Mouse (Mus musculus) MEL (cell line): Measurements from ENCODE around the gene Lin7c. TPM values are rescaled to one million over a fixed set of nuclear protein-coding genes. Genes with fewer than 3 reads are reported as not detected.

Experiments used
- DNase-seq: peaks from one replicate; pipeline ENCODE4 v3.0.0; 2011; ENCODE audit warnings: low read depth, low spot score
- H3K27ac ChIP-seq: 2 replicates; pipeline ENCODE4 v1.5.1; 2012; ENCODE audit warnings: low read depth, mild to moderate bottlenecking, control low read depth, low read length, moderate library complexity; ENCODE audit not compliant: control insufficient read depth
- H3K27me3 ChIP-seq, 2 experiments: fragments of 150-350 bp in 1 of 2; sonication (generic) in 1 of 2; 2 replicates each; pipeline ENCODE4 v1.6.1; 2012; ENCODE audit warnings: low read length in 2 of 2, mild to moderate bottlenecking in 2 of 2, improper control_type of control experiment in 1 of 2, moderate library complexity in 1 of 2; ENCODE audit not compliant: insufficient read depth in 2 of 2, control insufficient read depth in 1 of 2
- H3K36me3 ChIP-seq, 2 experiments: 2 replicates each; pipeline ENCODE4 v1.6.1; 2012 to 2014; ENCODE audit warnings: low read length in 2 of 2, improper control_type of control experiment in 1 of 2, inconsistent platforms in 1 of 2, mild to moderate bottlenecking in 1 of 2; ENCODE audit not compliant: insufficient read depth in 2 of 2, control insufficient read depth in 1 of 2
- H3K4me1 ChIP-seq, 2 experiments: fragments of 150-350 bp in 1 of 2; sonication (generic) in 1 of 2; 2 replicates each; pipeline ENCODE4 v1.6.1; 2012; ENCODE audit warnings: low read length in 2 of 2, improper control_type of control experiment in 1 of 2, mild to moderate bottlenecking in 1 of 2; ENCODE audit not compliant: insufficient read depth in 2 of 2, control insufficient read depth in 1 of 2
- H3K4me3 ChIP-seq, 2 experiments: fragments of 150-350 bp in 1 of 2; sonication (generic) in 1 of 2; 2 replicates each; pipeline ENCODE4 v1.5.1; 2012; ENCODE audit warnings: low read depth in 2 of 2, low read length in 2 of 2, mild to moderate bottlenecking in 2 of 2, moderate library complexity in 2 of 2, control low read depth in 1 of 2, improper control_type of control experiment in 1 of 2; ENCODE audit not compliant: control insufficient read depth in 1 of 2, insufficient read depth in 1 of 2
- H3K79me2 ChIP-seq: 2 replicates; pipeline ENCODE4 v1.6.1; 2012; ENCODE audit warnings: mild to moderate bottlenecking, low read length, moderate library complexity; ENCODE audit not compliant: control insufficient read depth, poor library complexity, insufficient read depth
- H3K9ac ChIP-seq: 2 replicates; pipeline ENCODE4 v1.6.1; 2012; ENCODE audit warnings: low read depth, mild to moderate bottlenecking, control low read depth, low read length, moderate library complexity; ENCODE audit not compliant: control insufficient read depth, poor library complexity, severe bottlenecking
- H3K9me3 ChIP-seq: fragments of 150-350 bp; sonication (generic); replicated peaks from 2 replicates; pipeline ENCODE4 v1.6.1; 2012; ENCODE audit warnings: mild to moderate bottlenecking, low read length, improper control_type of control experiment, moderate library complexity; ENCODE audit not compliant: insufficient read depth
- CHD1 ChIP-seq: IDR thresholded peaks from 2 replicates; pipeline ENCODE4 v1.6.1; 2012; ENCODE audit warnings: low read depth, mild to moderate bottlenecking, inconsistent platforms, low read length, improper control_type of control experiment
- CHD2 ChIP-seq: IDR thresholded peaks from 2 replicates; pipeline ENCODE4 v1.6.1; 2011; ENCODE audit warnings: low read length, improper control_type of control experiment
- CTCF ChIP-seq, 3 experiments: IDR thresholded peaks in 2 of 3; conservative IDR thresholded peaks in 1 of 3; 2 replicates each; pipeline ENCODE4 v1.5.1; 2011 to 2012; ENCODE audit warnings: low read length in 3 of 3, low read depth in 2 of 3, mild to moderate bottlenecking in 2 of 3, improper control_type of control experiment in 1 of 3, inconsistent platforms in 1 of 3, mixed read lengths in 1 of 3, moderate library complexity in 1 of 3; ENCODE audit not compliant: control insufficient read depth in 1 of 3, insufficient read depth in 1 of 3, poor library complexity in 1 of 3, severe bottlenecking in 1 of 3
- GATA1 ChIP-seq: IDR thresholded peaks from 2 replicates; pipeline ENCODE4 v1.6.1; 2011; ENCODE audit warnings: low read depth, low read length, improper control_type of control experiment
- HCFC1 ChIP-seq: IDR thresholded peaks from 2 replicates; pipeline ENCODE4 v1.6.1; 2012; ENCODE audit warnings: low read depth, mild to moderate bottlenecking, inconsistent platforms, low read length, improper control_type of control experiment, moderate library complexity
- JUND ChIP-seq: IDR thresholded peaks from 2 replicates; pipeline ENCODE4 v1.6.1; 2011; ENCODE audit warnings: low read depth, mild to moderate bottlenecking, improper control_type of control experiment, low read length
- KAT2A ChIP-seq: conservative IDR thresholded peaks from 2 replicates; pipeline ENCODE4 v1.6.1; 2012; ENCODE audit warnings: low read depth, low read length, improper control_type of control experiment, inconsistent platforms
- MAZ ChIP-seq: IDR thresholded peaks from 2 replicates; pipeline ENCODE4 v1.6.1; 2012; ENCODE audit warnings: low read depth, mild to moderate bottlenecking, inconsistent platforms, low read length, improper control_type of control experiment
- MXI1 ChIP-seq: IDR thresholded peaks from 2 replicates; pipeline ENCODE4 v1.6.1; 2011; ENCODE audit warnings: mild to moderate bottlenecking, low read depth, low read length, improper control_type of control experiment
- MYB ChIP-seq: IDR thresholded peaks from 2 replicates; pipeline ENCODE4 v1.6.1; 2011; ENCODE audit warnings: mild to moderate bottlenecking, low read depth, low read length, improper control_type of control experiment
- MYC ChIP-seq: IDR thresholded peaks from 2 replicates; pipeline ENCODE4 v1.6.1; 2011; ENCODE audit warnings: low read depth, mild to moderate bottlenecking, low read length, improper control_type of control experiment, moderate library complexity
- NRF1 ChIP-seq: IDR thresholded peaks from 2 replicates; pipeline ENCODE4 v1.6.1; 2014; ENCODE audit warnings: low read depth, mild to moderate bottlenecking, inconsistent platforms, low read length, improper control_type of control experiment, moderate library complexity; ENCODE audit not compliant: poor library complexity, insufficient read depth, severe bottlenecking
- POLR2A ChIP-seq, 2 experiments: IDR thresholded peaks; 2 replicates each; pipeline ENCODE4 v1.6.1; 2011 to 2012; ENCODE audit warnings: low read length in 2 of 2, mild to moderate bottlenecking in 2 of 2, control low read depth in 1 of 2, improper control_type of control experiment in 1 of 2, low read depth in 1 of 2, moderate library complexity in 1 of 2; ENCODE audit not compliant: control insufficient read depth in 1 of 2, insufficient read depth in 1 of 2, poor library complexity in 1 of 2
- POLR2AphosphoS2 ChIP-seq: IDR thresholded peaks from 2 replicates; pipeline ENCODE4 v1.6.1; 2011; ENCODE audit warnings: low read length, improper control_type of control experiment
- RAD21 ChIP-seq: IDR thresholded peaks from 2 replicates; pipeline ENCODE4 v1.6.1; 2011; ENCODE audit warnings: mild to moderate bottlenecking, low read depth, low read length, improper control_type of control experiment
- SIN3A ChIP-seq: IDR thresholded peaks from 2 replicates; pipeline ENCODE4 v1.6.1; 2012; ENCODE audit warnings: low read length, improper control_type of control experiment, inconsistent platforms
- TAL1 ChIP-seq: IDR thresholded peaks from 2 replicates; pipeline ENCODE4 v1.6.1; 2012; ENCODE audit warnings: mild to moderate bottlenecking, inconsistent platforms, low read length, moderate library complexity, mixed read lengths
- TBP ChIP-seq: IDR thresholded peaks from 2 replicates; pipeline ENCODE4 v1.8.0; 2011; ENCODE audit warnings: low read depth, low read length, improper control_type of control experiment
- USF1 ChIP-seq: IDR thresholded peaks from 2 replicates; pipeline ENCODE4 v1.6.1; 2014; ENCODE audit warnings: low read depth, mild to moderate bottlenecking, inconsistent platforms, low read length, improper control_type of control experiment, moderate library complexity
- USF2 ChIP-seq, 2 experiments: IDR thresholded peaks; 2 replicates each; pipeline ENCODE4 v1.6.1; 2011 to 2012; ENCODE audit warnings: improper control_type of control experiment in 2 of 2, low read length in 2 of 2, borderline replicate concordance in 1 of 2, inconsistent platforms in 1 of 2, low read depth in 1 of 2, mild to moderate bottlenecking in 1 of 2; ENCODE audit not compliant: insufficient read depth in 1 of 2
- ZKSCAN1 ChIP-seq: IDR thresholded peaks from 2 replicates; pipeline ENCODE4 v1.6.1; 2012; ENCODE audit warnings: low read depth, mild to moderate bottlenecking, inconsistent platforms, low read length, improper control_type of control experiment, moderate library complexity
- ZMIZ1 ChIP-seq: IDR thresholded peaks from 2 replicates; pipeline ENCODE4 v1.6.1; 2012; ENCODE audit warnings: low read depth, mild to moderate bottlenecking, inconsistent platforms, low read length, improper control_type of control experiment, moderate library complexity
- ZNF384 ChIP-seq: IDR thresholded peaks from 2 replicates; pipeline ENCODE4 v1.6.1; 2012; ENCODE audit warnings: low read depth, mild to moderate bottlenecking, inconsistent platforms, low read length, improper control_type of control experiment
- polyA plus RNA-seq, 2 experiments: library from polyadenylated mRNA; stranded (reverse) in 1 of 2; unstranded in 1 of 2; fragments of >175 nt in 1 of 2; fragments of >200 nt in 1 of 2; gene quantifications; 2 replicates each; pipeline versions ENCODE4 v1.2.1 to v1.2.4; 2012; ENCODE audit warnings: low replicate concordance in 2 of 2, low read depth in 1 of 2; ENCODE audit not compliant: insufficient read length in 2 of 2, insufficient read depth in 1 of 2, missing spikeins in 1 of 2
- total RNA-seq: library from RNA; depleted of rRNA; stranded (reverse); fragments of 300-350 nt; gene quantifications from 2 replicates; pipeline ENCODE4 v1.2.3, GENCODE M21; 2012

The Lin7c gene
- total and polyA plus RNA-seq, 3 experiments: 45.0 to 46.8 TPM; not detected in 1

DNA sequence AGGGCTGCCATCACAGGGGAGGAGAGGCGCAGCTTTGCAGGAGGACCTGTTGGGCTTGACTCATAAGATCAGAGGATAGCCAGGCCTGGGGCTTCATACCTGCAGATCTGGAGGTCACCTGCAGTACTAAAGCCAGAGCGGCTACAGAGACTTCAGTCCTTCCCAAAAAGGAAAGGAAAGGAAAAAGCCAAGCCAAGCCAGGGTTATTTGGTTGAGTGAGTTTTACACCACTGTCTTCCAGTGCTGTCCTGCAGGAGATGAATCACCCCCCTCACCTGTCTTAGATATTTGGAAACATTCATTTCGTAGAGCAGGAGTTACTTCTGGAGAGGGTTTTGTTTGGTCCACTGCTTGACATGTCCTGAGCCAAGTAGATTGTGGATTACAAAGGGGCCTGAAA lies 42.5 kb downstream of the Lin7c start:
- no peak for DNase-seq
- H3K9me3 ChIP-seq: no peaks in the 10 kb centered on the region

GRCm38 (mm10) chr2:109934086-109934485 lies 43.4 kb downstream of the Lin7c start:
- H3K27ac ChIP-seq: no peak overlapping the region
- TF ChIP-seq POLR2AphosphoS2 (no peak), CTCF (IDR thresholded peaks at IDR 0.05 in 2 of 3, conservative IDR thresholded peaks at IDR 0.05 in 1 of 3; ENCODE audit: control insufficient read depth in 1 of 3, insufficient read depth in 1 of 3, low read depth in 2 of 3, low read length in 3 of 3, poor library complexity in 1 of 3, severe bottlenecking in 1 of 3) (no peak), NRF1 (no peak), JUND (no peak), MXI1 (no peak), USF1 (no peak), CHD1 (no peak), RAD21 (no peak), ZKSCAN1 (no peak), ZNF384 (no peak), TBP (no peak), TAL1 (no peak), HCFC1 (no peak), MYC (no peak), SIN3A (no peak), POLR2A (IDR thresholded peaks at IDR 0.05; ENCODE audit: control insufficient read depth in 1 of 2, insufficient read depth in 1 of 2, low read depth in 1 of 2, low read length in 2 of 2, poor library complexity in 1 of 2) (no peak), USF2 (IDR thresholded peaks at IDR 0.05; ENCODE audit: borderline replicate concordance in 1 of 2, insufficient read depth in 1 of 2, low read depth in 1 of 2, low read length in 2 of 2) (no peak), MYB (no peak)
- TF ChIP-seq, all 39 proteins: peak for 0

More for the DNA sequence above, 42.5 kb downstream of the Lin7c start:
- H3K4me3 ChIP-seq: no peak overlapping the region
- no peak overlapping the region for H3K9ac ChIP-seq
- H3K79me2 ChIP-seq: no peaks in the 10 kb centered on the region
- H3K27me3 ChIP-seq: no peaks in the 10 kb centered on the region
- H3K4me1 ChIP-seq: peaks cover 0 to 6% of the 10 kb centered on the region in 2 experiments; a peak in 2 of 4 replicates
- H3K27ac ChIP-seq: no peak overlapping the region
- TF ChIP-seq CHD2 (no peak), KAT2A (no peak), RAD21 (no peak), ZMIZ1 (no peak), MAZ (no peak), TAL1 (no peak), GATA1 (no peak)
- peaks cover 0 to 4% of the 10 kb centered on the region in 2 experiments; a peak in 2 of 4 replicates for H3K36me3 ChIP-seq

More at GRCm38 (mm10) chr2:109934086-109934485, 43.4 kb downstream of the Lin7c start:
- Histone ChIP-seq H3K79me2 (no peaks in the 10 kb centered on the region), H3K4me1 (peaks cover 0 to 4% of the 10 kb centered on the region in 2 experiments; a peak in 2 of 4 replicates), H3K9ac (no peak overlapping the region), H3K36me3 (no peaks in the 10 kb centered on the region), H3K27me3 (no peaks in the 10 kb centered on the region), H3K4me3 (no peak overlapping the region), H3K9me3 (no peaks in the 10 kb centered on the region)
- DNase-seq: no peak
